Mouse (Mus musculus) bone marrow macrophage, adult 2 months (primary cell): ENCODE measurements around the gene Ube2o. TPM values are rescaled to one million over a fixed set of nuclear protein-coding genes. Genes with fewer than 3 reads are reported as not detected.

Experiments
- H3K27ac ChIP-seq: 2 replicates; pipeline ENCODE4 v1.5.1; 2012; ENCODE audit warnings: low read depth, low read length; ENCODE audit not compliant: insufficient read depth
- H3K4me1 ChIP-seq: 2 replicates; pipeline ENCODE4 v1.6.1; 2012; ENCODE audit warnings: low read length; ENCODE audit not compliant: control insufficient read depth, insufficient read depth
- H3K4me3 ChIP-seq: 2 replicates; pipeline ENCODE4 v1.5.1; 2012; ENCODE audit warnings: mild to moderate bottlenecking, low read length, moderate library complexity; ENCODE audit not compliant: insufficient read depth
- CTCF ChIP-seq: IDR thresholded peaks from 2 replicates; pipeline ENCODE4 v1.5.1; 2012; ENCODE audit warnings: low read depth, mild to moderate bottlenecking, low read length, moderate library complexity
- POLR2A ChIP-seq: IDR thresholded peaks from 2 replicates; pipeline ENCODE4 v1.6.1; 2012; ENCODE audit warnings: mild to moderate bottlenecking, low read depth, low read length, borderline replicate concordance
- polyA plus RNA-seq: library from polyadenylated mRNA; stranded (reverse); fragments of >200 nt; gene quantifications from 2 replicates; pipeline ENCODE4 v1.2.4, GENCODE M21; 2012; ENCODE audit not compliant: missing spikeins, insufficient read depth, insufficient read length

The Ube2o gene
- polyA plus RNA-seq, 1 experiment, result 8.0 TPM

DNA sequence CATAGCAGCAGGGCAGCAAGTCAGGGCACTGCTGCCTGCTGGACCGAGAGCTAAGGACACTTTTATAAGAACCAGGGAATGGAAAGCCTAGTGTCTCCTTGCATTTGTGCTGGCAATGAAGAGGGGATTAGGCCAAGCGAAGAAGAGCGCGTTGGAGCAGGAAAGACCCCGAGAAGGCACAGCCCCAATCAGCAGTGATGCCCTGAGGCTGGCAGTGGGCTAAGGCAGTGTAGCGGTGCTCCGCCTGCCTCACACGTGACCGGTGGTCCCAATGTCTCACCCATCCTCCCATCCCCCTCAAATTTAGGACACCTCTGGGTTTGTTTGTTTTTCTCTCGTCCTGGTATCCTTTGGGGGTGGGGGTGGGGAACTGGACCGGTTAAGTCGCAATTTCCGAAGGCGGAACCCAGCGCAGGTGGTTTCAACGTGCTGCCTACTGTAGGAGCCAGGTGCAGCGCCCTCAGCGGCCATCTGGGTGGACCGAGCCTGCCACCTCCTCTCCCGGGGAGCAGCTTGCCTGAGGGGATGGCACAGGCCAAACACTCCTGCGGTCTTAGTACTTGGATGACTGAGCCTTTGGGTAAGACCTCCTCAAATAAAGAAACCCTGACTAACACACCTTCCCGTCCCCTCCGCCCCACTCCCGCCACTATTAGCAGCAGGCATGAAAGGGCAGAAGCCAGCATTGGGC is 65.8 kb downstream of the Ube2o start:
- Histone ChIP-seq H3K4me1 (no peaks in the 10 kb centered on the region), H3K27ac (no peak overlapping the region), H3K4me3 (no peak overlapping the region)
- TF ChIP-seq POLR2A (no peak), CTCF (no peak)

GRCm38 (mm10) chr11:116513531-116514038 is 67.7 kb downstream of the Ube2o start:
- TF ChIP-seq POLR2A (no peak), CTCF (no peak)
- Histone ChIP-seq H3K27ac (no peak overlapping the region), H3K4me3 (no peak overlapping the region), H3K4me1 (no peaks in the 10 kb centered on the region)

DNA sequence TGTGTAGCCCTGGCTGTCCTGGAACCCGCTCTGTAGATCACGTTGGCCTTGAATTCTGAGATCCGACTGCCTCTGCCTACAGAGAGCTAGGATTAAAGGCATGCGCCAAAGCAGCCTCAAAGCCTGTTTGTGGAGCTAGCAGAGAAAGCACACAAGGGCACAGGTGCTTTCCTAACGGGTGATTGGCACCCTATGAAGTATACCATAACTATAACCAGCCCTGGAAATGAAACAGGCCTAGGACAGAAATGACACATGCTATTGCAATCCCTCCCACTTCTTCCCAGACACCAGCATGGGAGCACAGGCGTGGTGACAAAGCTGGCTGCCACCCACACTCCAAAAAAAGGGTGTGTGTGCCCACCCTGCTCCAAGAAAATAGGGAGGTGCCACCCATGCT is 68.3 kb downstream of the Ube2o start:
- H3K4me1 ChIP-seq, result no peaks in the 10 kb centered on the region
- no peak overlapping the region for H3K4me3 ChIP-seq
- no peak overlapping the region for H3K27ac ChIP-seq
- TF ChIP-seq CTCF, result no peak
- no peak for TF ChIP-seq POLR2A

- Histone ChIP-seq H3K27ac (no peak overlapping the region), H3K4me1 (no peaks in the 10 kb centered on the region), H3K4me3 (no peak overlapping the region)
- TF ChIP-seq CTCF (no peak), POLR2A (no peak)
Observed at GRCm38 (mm10) chr11:116512154-116512553, 69.1 kb downstream of the Ube2o start.

- Histone ChIP-seq H3K4me1 (no peaks in the 10 kb centered on the region), H3K27ac (no peak overlapping the region), H3K4me3 (no peak overlapping the region)
- TF ChIP-seq CTCF, result no peak
- TF ChIP-seq POLR2A, result no peak
Observed at GRCm38 (mm10) chr11:116511301-116511868, 69.9 kb downstream of the Ube2o start.

DNA sequence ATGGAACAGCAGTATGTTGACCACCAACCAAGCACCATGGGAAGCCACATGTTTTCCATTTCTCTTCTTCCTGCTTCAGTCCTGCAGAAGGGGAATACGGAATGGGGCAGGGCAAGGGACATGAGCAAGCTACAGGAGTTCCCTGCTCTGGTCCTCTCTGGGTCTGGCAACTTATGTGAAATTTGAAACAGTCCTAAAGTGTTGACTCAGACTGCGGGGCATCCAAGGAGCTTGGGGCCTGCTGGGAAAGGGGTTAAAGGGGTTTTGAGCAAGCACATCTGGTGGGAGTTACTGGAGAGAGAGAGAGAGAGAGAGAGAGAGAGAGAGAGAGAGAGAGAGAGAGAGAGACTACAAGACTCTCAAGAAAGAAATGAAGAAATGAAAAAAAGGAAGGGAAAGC is 72.6 kb downstream of the Ube2o start:
- no peak for TF ChIP-seq CTCF
- no peak for TF ChIP-seq POLR2A
- Histone ChIP-seq H3K4me3 (no peak overlapping the region), H3K4me1 (no peaks in the 10 kb centered on the region), H3K27ac (no peak overlapping the region)

DNA sequence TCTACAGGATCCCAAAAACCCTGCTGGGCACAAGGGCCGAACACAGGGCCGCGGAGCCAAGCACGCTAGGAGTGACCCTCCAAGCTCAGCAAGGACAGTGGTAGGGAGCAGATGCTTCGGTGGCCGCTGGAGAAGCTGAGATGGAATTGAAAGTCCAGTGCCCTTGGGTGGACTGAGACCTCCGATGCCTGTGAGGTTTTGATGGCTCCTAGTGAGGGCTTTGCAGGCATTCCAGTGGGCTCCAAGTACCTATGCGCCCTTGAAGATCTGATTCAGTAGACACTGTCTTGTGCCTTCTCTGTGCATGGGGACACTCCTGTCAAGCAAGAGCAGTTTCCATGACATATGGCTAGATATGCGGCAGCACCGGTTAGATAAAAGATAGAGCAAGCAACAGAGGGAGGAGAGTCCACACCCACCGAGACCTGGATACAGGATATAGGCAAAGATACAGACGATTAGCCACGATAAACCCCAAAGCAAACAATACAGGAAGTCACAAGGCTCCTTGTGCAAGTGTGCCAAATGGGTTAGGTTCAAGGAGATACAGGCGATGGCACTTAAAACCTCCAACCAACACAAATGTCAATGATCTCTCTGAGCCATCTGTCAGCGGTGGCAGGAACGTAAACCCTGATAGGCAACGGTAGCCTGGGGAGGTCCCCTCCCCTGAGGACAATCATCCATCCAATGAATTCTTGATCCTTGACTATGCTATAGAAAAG is 74.9 kb downstream of the Ube2o start:
- no peaks in the 10 kb centered on the region for H3K4me1 ChIP-seq
- TF ChIP-seq CTCF (no peak), POLR2A (no peak)
- H3K27ac ChIP-seq, result no peak overlapping the region
- no peak overlapping the region for H3K4me3 ChIP-seq

- TF ChIP-seq POLR2A (no peak), CTCF (no peak)
- H3K27ac ChIP-seq, result no peak overlapping the region
- no peaks in the 10 kb centered on the region for H3K4me1 ChIP-seq
- no peak overlapping the region for H3K4me3 ChIP-seq
Observed at GRCm38 (mm10) chr11:116505573-116505972, 75.7 kb downstream of the Ube2o start.

DNA sequence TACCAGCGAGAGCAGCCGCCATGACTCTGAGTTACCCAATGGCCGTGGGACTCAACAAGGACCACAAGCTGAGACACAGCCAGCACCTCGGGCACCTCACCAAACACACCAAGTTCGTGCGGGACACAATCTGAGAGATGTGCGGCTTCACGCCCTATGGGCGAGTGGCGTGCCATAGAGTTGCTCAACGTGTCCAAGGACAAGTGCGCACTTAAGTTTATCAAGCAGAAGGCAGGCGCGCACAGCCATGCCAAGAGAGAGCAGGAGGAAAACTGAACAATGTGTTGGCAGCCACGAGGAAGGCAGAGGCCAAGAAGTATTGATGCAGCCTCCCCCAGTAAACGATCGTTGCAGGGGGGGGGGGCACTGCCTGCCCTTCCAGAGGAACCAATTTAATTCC is 76.7 kb downstream of the Ube2o start:
- H3K4me3 ChIP-seq, result no peak overlapping the region
- H3K27ac ChIP-seq, result no peak overlapping the region
- no peak for TF ChIP-seq CTCF
- no peak for TF ChIP-seq POLR2A
- H3K4me1 ChIP-seq, result no peaks in the 10 kb centered on the region

DNA sequence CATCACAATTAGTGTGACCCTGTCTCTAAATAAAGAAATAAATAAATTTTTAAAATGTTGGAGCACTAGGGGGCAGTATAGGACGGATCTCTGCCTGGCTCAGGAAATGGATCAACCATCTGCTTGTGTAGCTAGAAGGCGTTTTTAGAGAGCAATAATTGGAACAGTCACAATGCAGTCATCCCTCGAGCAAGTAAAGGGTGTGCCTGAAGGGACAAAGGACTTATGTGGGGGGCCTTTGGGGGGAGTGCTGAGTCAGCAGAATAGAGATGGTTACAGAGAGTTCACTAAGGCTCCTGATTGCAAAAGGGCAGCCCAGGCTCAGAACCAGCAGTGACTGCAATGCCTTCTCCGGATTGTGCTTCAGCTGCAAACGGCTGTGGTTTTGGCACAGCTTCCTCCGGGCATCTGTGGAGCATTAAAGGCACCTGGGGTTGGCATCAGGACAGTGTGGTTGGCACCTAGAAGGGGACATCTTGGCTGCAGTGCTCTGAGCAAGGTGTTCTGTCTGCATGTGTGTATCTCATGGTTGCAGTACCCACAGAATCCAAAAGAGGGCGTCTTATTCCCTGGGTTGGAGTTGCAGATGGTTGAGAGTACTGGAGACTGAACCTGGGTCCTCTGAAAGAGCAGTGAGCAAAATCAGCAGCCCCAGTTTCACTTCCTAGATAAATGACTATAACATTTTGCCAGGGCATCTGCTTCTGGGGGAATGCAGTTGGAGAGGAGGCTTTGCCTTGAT is 80.1 kb downstream of the Ube2o start:
- no peak for TF ChIP-seq CTCF
- no peak for TF ChIP-seq POLR2A
- Histone ChIP-seq H3K4me1 (no peaks in the 10 kb centered on the region), H3K27ac (no peak overlapping the region), H3K4me3 (no peak overlapping the region)
